Mouse (Mus musculus) stomach, embryonic 14.5 days (tissue): Measurements from ENCODE around the gene Id1. TPM values are rescaled to one million over a fixed set of nuclear protein-coding genes. Genes with fewer than 3 reads are reported as not detected.

Experiments used
- ATAC-seq: fragments of 200-750 bp; cut with Nextera tagmentation; 2 replicates; pipeline ENCODE4 v1.8.0; 2017; ENCODE audit warnings: low read depth, moderate TSS enrichment; ENCODE audit not compliant: insufficient number of reproducible peaks, insufficient read depth, low FRiP score
- H3K27ac ChIP-seq: fragments of 300-500 bp; sonication (generic); 2 replicates; pipeline ENCODE4 v1.5.1; 2014; ENCODE audit warnings: mild to moderate bottlenecking, low read length, moderate library complexity, mixed read lengths
- H3K27me3 ChIP-seq: fragments of 300-500 bp; sonication (generic); 2 replicates; pipeline ENCODE4 v1.6.1; 2014; ENCODE audit warnings: low read length, control low read depth, mixed read lengths; ENCODE audit not compliant: control insufficient read depth, insufficient read depth
- H3K36me3 ChIP-seq: fragments of 300-500 bp; sonication (generic); 2 replicates; pipeline ENCODE4 v1.6.1; 2014; ENCODE audit warnings: mild to moderate bottlenecking, control low read depth, low read length, moderate library complexity, mixed read lengths; ENCODE audit not compliant: control insufficient read depth, insufficient read depth
- H3K4me1 ChIP-seq: fragments of 300-500 bp; sonication (generic); 2 replicates; pipeline ENCODE4 v1.6.1; 2014; ENCODE audit warnings: low read length, control low read depth, mixed read lengths; ENCODE audit not compliant: control insufficient read depth, insufficient read depth
- H3K4me2 ChIP-seq: fragments of 300-500 bp; sonication (generic); replicated peaks from 2 replicates; pipeline ENCODE4 v1.6.1; 2014; ENCODE audit warnings: low read depth, low read length, control low read depth
- H3K4me3 ChIP-seq: fragments of 300-500 bp; sonication (generic); 2 replicates; pipeline ENCODE4 v1.5.1; 2014; ENCODE audit warnings: low read depth, low read length, control low read depth
- H3K9ac ChIP-seq: fragments of 300-500 bp; sonication (generic); replicated peaks from 2 replicates; pipeline ENCODE4 v1.6.1; 2014; ENCODE audit warnings: low read depth, mild to moderate bottlenecking, control low read depth, low read length, moderate library complexity, mixed read lengths
- H3K9me3 ChIP-seq: fragments of 300-500 bp; sonication (generic); 2 replicates; pipeline ENCODE4 v1.6.1; 2016; ENCODE audit warnings: low read depth, low read length, control low read depth; ENCODE audit not compliant: control insufficient read depth
- WGBS: fragments of 180-500 bp; shearing (Covaris S2); extraction: QIAGEN DNeasy Blood & Tissue Kit; methylation state at CpG from one replicate; pipeline ENCODE4 v1.1.7; 2014; 5-methylcytosine and 5-hydroxymethylcytosine counted together
- polyA plus RNA-seq: library from polyadenylated mRNA; unstranded; fragments of >200 nt; fragmentation: Nextera tagmentation; extraction: Ambion mirVana; gene quantifications from 2 replicates; pipeline ENCODE4 v1.2.1, GENCODE M21; 2014

Id1 gene
- polyA plus RNA-seq, 1 experiment from 2014 or later = 147 TPM

DNA sequence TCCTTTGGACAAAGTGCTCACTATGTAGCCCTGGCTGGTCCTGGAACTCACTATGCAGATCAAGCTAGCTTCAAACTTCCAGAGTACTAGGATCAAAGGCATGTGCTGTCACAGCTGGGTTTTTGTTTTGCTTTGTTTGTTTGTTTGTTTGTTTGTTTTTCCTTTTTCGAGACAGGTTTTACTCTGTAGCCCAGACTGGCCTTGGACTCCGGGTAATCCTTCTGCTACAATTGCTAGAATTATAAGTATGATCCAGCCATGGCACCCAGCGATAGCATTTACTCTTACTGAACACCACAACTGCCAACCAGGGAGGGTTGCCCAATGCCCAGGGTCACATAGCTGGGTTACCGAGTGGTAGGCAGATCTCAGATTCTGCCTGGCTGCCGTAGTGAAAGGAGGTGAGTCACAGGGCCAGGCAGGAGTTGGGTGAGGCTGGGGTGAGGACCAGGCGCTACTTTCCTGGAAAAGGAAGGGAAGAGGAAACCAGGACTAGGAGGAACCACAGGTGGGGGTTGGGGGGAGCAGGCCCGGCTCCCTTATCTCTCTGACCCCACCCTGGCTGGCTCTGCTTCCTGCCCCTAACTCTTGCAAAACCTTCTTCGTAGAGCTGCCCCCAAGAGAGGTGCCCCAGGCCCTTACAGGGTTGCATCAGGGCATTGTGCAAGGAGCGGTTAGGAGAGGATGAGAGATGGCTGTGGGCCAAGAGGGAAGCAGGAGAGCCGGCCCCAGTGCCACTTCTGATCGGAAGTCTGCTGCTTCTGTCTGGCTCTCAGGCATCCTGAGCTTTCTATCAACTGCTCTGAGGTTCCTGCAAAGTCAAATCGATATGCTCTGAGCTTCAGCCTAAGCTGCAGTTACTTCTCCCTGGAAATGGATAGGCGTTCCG is 5.3 kb downstream of the Id1 start:
- ATAC-seq = peak; percentile 8; the same call in 1 of the 2 replicates
- H3K9ac ChIP-seq = no peak overlapping the region
- 22% methylated on average over 14 of the region's 14 CpGs for WGBS

DNA sequence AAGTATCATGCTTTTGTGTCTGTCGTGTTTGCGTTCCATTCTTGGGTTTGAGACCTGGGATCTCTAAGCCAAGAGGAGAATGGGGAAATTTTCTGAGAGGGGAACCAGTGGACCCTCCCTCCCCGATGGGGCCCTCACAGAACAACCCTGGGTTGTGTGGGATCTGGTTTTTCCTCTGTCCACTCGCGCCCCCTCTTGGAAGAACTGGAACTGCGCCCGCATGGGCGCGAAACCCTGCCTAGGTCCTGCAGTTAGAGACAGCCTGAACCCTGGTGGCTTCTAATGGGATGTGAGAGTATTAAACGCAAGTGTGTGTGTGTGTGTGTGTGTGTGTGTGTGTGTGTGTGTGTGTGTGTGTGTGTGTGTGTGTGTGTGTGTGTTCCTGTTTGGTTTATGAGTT is 6.4 kb downstream of the Id1 start:
- Histone ChIP-seq H3K36me3 (no peaks in the 10 kb centered on the region), H3K27ac (peak overlapping the region; percentile 71; the same call in 1 of the 2 replicates), H3K27me3 (no peaks in the 10 kb centered on the region), H3K9ac (no peak overlapping the region), H3K9me3 (no peaks in the 10 kb centered on the region), H3K4me2 (0 out of 2 replicates have a peak overlapping the region, but pooled peaks have one; percentile 29), H3K4me1 (peaks cover 34% of the 10 kb centered on the region), H3K4me3 (no peak overlapping the region)
- WGBS = 35% methylated on average over 10 of the region's 10 CpGs
- ATAC-seq = no peak

More for the DNA sequence above, 5.3 kb downstream of the Id1 start:
- Histone ChIP-seq H3K27ac (peak overlapping the region; percentile 71), H3K9me3 (no peaks in the 10 kb centered on the region), H3K36me3 (no peaks in the 10 kb centered on the region), H3K4me1 (peaks cover 34% of the 10 kb centered on the region), H3K27me3 (no peaks in the 10 kb centered on the region), H3K4me2 (peak overlapping the region; percentile 29), H3K4me3 (no peak overlapping the region)

DNA sequence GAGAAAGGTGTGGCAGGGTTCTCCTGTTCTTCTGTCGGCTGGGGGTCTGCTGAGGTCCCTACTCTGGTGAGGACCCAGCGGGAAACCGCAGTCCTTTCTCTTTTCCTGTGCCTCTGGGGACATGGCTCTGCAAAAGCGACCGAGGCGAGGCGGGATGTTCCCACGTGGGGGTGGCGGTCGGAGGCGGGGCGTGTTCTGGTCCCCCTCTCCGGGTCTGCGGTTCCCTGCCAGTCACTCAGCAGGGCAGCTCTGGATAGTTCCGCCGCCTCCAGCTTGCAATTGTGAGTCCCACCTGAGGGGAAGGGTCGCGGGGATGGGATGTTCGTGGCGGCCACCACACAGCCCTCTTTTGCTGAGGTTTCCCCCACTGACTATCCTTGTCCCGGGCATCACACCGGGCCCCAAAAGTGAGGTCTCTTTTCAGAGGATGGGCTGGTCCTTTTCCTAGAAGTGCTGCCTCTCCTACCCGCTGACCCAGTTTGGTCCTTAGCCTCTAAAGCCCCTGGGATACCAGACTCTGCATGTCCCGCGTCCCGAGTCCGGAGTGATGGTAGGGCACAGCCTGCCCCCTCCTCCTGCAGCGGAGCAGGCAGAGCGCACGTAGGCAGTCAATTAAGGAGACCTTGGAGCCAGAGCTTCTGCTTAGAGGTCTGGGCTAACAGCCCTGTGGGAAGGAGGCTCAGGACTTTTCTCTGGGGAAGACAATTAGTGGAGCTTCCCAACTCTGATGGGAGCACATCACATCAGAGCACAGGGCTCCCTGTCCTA is 18.1 kb downstream of the Id1 start, which contains the start of gene Cox4i2:
Gene Cox4i2 (plus strand): TSS at position 230 of the 768 bp plus-strand sequence.
- WGBS = 5% methylated on average over 30 of the region's 30 CpGs

DNA sequence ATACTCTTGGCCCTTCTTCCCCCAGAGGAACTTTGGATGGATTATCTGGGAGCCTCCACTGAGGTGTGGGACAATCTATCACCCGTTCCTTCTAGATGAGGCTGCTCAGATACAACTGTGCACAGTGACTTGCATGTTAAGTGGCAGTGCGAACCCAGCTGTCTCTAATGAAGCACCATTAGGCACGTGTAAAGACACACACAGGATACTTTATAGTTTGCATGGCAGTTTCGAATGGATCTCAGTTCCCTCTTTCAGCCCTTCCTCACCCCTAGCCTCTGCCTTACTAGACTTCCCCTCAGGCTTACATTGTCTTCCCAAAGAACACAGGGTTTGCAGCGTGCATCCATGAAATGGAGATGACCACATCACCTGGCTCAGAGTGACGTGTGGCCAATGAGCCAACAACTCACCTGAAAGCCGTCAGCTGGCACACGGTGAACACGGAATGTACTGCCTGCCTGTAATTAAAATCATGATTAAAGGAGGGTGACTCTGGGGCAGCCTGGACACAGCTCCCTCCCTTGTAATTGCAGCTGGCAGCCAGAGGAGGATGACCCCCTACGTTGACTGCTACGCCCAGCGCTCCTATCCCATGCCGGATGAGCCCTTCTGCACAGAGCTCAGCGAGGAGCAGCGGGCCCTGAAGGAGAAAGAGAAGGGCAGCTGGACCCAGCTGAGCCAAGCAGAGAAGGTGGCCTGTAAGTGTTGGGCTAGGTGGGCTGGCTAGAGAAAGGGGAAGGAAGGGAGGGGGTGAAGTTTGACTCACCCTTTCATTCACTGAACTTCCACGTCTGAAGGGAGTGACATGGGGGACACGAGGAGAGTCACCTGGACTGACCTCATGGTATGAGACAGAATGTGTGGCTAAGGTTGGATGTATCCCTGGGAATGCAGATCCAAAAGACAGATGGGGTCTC is 20.7 kb downstream of the Id1 start:
- H3K36me3 ChIP-seq = no peaks in the 10 kb centered on the region
- no peak overlapping the region for H3K4me3 ChIP-seq
- no peak overlapping the region for H3K9ac ChIP-seq
- no peak for ATAC-seq
- no peaks in the 10 kb centered on the region for H3K27me3 ChIP-seq
- WGBS = 77% methylated on average over 17 of the region's 17 CpGs
- H3K9me3 ChIP-seq = no peaks in the 10 kb centered on the region
- no peak overlapping the region for H3K4me2 ChIP-seq
- no peak overlapping the region for H3K27ac ChIP-seq
- no peaks in the 10 kb centered on the region for H3K4me1 ChIP-seq

More for the DNA sequence above, 18.1 kb downstream of the Id1 start, which contains the start of gene Cox4i2:
- Histone ChIP-seq H3K4me2 (peak within 1 kb of the TSS; percentile 45), H3K27me3 (no peaks in the 10 kb centered on the region), H3K9me3 (no peaks in the 10 kb centered on the region), H3K4me1 (no peaks in the 10 kb centered on the region), H3K36me3 (no peaks in the 10 kb centered on the region), H3K4me3 (peak within 1 kb of the TSS; percentile 26), H3K27ac (no peak within 1 kb of the TSS), H3K9ac (no peak within 1 kb of the TSS; the same call in 1 of the 2 replicates)
- ATAC-seq = no peak

DNA sequence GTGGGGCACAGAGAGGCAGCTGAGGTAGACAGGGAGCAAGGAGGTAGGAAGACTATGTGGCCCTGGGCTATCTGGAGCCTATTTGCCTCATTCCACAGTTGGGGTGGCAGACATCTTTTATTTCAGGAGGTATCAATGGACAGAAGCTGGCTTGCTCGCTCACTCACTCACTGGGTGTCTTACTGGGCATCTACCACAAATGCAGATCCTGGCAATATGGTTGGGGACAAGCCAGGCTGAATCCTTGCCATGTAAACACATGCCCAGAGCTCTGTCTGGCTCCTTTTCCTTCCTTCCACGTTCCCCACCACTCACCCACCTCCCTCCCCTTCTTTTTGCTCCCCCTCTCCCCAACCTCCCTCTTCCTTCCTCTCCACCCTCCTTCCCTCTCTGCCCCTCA is 21.4 kb downstream of the Id1 start:
- 64% methylated on average over 2 of the region's 2 CpGs for WGBS
- no peaks in the 10 kb centered on the region for H3K4me1 ChIP-seq
- no peak for ATAC-seq

DNA sequence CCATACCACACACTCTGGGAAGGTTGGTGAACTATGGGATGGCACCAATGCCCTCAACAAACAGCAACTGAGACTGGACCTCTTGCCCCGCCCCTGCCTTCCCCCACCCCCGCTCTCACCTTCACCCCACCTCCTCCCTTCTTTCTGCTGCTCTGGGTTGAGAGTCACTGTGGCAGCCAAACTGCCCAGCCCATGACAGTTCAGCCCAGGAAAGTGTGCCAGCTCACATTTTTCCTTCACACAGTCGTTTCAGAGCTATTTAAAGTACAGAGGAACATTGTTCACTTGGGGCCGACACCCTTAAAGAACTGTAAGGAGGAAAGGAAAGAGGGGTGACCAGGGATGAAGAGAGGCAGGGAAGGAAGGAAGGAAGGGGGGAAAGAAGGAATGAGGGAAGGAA is 22.3 kb downstream of the Id1 start:
- ATAC-seq = no peak
- 33% methylated on average over 4 of the region's 4 CpGs for WGBS

More for the DNA sequence above, 21.4 kb downstream of the Id1 start:
- Histone ChIP-seq H3K4me3 (no peak overlapping the region), H3K27me3 (no peaks in the 10 kb centered on the region), H3K27ac (no peak overlapping the region), H3K4me2 (no peak overlapping the region), H3K9me3 (no peaks in the 10 kb centered on the region), H3K36me3 (no peaks in the 10 kb centered on the region), H3K9ac (no peak overlapping the region)

DNA sequence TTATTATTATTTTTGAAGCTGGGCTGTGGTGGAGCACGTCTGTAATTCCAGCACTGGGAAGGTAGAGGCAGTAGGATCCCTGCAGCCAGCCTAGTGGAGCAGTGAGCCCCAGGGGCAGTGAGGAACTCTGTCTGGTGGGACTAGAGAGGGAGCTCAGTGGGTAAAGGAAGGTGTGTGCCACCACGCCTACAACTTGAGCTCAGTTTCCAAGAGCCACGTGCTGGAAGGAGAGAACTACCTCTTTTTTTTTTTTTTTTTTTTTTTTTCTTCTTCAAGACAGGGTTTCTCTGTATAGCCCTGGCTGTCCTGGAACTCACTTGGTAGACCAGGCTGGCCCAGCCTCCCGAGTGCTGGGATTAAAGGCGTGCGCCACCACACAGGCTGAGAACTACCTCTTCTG is 27.3 kb downstream of the Id1 start:
- no peaks in the 10 kb centered on the region for H3K36me3 ChIP-seq

More for the DNA sequence above, 22.3 kb downstream of the Id1 start:
- Histone ChIP-seq H3K27me3 (no peaks in the 10 kb centered on the region), H3K4me3 (no peak overlapping the region), H3K9ac (no peak overlapping the region), H3K9me3 (no peaks in the 10 kb centered on the region), H3K27ac (no peak overlapping the region), H3K4me2 (no peak overlapping the region), H3K36me3 (no peaks in the 10 kb centered on the region), H3K4me1 (no peaks in the 10 kb centered on the region)

More for the DNA sequence above, 27.3 kb downstream of the Id1 start:
- H3K27me3 ChIP-seq = no peaks in the 10 kb centered on the region
- ATAC-seq = no peak
- H3K4me3 ChIP-seq = no peak overlapping the region
- WGBS = 71% methylated on average over 6 of the region's 6 CpGs
- no peak overlapping the region for H3K9ac ChIP-seq
- H3K9me3 ChIP-seq = no peaks in the 10 kb centered on the region
- no peak overlapping the region for H3K27ac ChIP-seq
- peaks cover 17% of the 10 kb centered on the region; the same call in 1 of the 2 replicates for H3K4me1 ChIP-seq
- no peak overlapping the region for H3K4me2 ChIP-seq
